Mouse (Mus musculus) 3T3-L1 (cell line): ENCODE data around the gene S100z.

Source experiments
- DNase-seq: peaks from one replicate; pipeline ENCODE4 v3.0.0-alpha.2; 2015; ENCODE audit warnings: low read depth, low spot score

S100z gene

GRCm38 (mm10) chr13:95478671-95479413, at the start of gene S100z:
TSS of gene S100z (minus strand) at chr13:95478721.
- no peak for DNase-seq

- peak; percentile 47 for DNase-seq
Measured at GRCm38 (mm10) chr13:95524674-95525491, 46.4 kb upstream of the S100z start, which contains the start of gene F2rl1. TSS of gene F2rl1 (minus strand) at chr13:95525227.

GRCm38 (mm10) chr13:95524424-95524673, 45.8 kb upstream of the S100z start:
- DNase-seq = no peak

DNA sequence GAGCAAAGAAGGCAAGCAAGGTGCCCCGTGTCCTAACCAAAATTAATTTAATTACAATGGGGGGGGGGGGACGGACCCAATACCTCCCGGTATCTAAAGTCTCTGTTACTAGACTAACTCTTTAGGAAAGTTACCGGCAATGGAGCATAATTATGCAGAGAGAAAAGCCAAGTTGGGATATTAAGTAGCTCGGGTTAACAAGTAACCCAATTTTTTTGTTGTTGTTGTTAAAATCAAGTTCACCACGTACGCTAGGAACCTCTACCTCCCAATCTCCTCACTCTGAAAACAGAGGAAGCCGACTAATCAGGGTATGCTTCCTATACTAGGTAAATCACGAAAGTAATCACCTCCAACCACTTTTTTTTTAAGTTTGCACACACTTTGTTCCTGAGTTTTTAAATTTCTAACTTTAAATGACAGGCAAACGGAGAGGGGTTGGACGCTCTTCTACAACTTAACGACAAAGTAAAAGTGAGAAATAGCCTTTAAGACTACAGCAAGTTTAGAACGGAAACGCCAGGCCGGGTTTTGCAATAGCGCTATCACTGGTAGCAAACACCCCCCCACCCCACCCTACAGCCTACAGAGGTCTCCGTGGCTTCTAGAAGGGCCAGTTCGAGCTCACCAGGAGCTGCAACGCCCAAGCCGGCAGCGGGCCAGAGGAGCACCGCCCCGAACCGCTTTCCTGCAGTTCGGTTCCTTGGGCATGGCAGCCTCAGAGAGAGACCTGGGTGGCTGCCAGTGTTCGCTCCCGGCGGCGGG, 45.3 kb upstream of the S100z start:
- no peak for DNase-seq

DNA sequence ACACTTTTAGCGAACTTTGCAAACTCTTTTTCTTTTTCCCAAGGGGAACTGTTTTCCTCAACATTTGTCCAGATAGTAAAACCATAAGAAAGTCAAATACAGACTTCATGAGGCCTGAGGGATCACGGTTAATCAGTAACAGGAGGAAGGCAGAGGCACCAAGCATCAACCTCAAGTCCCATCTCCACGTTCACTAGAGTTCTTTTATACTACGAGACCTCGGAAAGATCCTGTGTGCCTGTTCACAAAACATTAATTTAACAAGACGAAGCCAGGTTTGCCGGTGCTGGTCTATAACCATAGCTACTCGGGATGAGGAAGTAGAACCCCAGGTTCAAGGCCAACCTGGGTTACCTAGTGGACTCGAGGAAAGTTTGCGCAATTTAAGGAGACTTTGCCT, 43.7 kb upstream of the S100z start:
- no peak for DNase-seq

DNA sequence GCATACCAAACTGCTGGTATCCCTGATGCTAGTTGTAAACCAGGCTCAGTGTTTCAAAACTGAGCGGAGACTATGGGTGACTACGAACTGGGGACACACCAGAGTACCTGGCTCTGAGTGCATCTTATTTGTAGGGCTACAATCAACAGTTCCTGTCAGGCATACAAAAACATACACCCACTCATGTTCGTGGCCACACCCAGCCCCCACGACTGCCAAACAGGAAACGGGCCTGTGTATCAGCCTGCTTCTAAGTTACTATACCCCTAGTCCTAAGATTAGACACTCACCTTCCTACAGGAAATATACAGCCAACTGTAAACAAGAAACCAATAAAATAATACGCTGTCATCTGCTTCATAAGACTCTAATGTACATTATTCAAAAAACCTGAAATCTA, 42.5 kb upstream of the S100z start:
- peak; percentile 33 for DNase-seq

DNA sequence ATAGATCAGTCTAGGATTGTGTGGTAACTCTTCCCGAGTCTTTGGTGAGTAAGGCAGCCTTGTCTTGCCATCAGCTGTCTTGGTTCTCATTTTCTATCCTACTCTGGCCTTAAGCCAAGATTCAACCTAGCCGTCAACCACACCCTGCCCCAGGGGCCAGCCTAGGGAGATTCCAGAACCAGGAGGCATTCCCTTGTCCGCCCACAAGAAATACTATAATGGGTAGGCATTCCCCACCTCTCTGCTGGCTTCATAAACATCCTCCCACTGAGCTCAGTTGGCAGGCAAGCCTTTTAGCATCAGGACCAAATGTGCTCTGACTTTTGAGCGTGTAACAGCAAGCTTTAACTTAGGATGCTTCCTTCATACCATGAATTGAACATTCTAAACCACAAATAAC, 36.2 kb upstream of the S100z start:
- peak; percentile 83 for DNase-seq

- DNase-seq = no peak
Measured at GRCm38 (mm10) chr13:95510054-95510453, 31.5 kb upstream of the S100z start.

- DNase-seq = no peak
Measured at GRCm38 (mm10) chr13:95503279-95503917, 24.9 kb upstream of the S100z start.

GRCm38 (mm10) chr13:95496601-95497000, 18.1 kb upstream of the S100z start:
- no peak for DNase-seq

GRCm38 (mm10) chr13:95494812-95495211, 16.3 kb upstream of the S100z start:
- no peak for DNase-seq

DNA sequence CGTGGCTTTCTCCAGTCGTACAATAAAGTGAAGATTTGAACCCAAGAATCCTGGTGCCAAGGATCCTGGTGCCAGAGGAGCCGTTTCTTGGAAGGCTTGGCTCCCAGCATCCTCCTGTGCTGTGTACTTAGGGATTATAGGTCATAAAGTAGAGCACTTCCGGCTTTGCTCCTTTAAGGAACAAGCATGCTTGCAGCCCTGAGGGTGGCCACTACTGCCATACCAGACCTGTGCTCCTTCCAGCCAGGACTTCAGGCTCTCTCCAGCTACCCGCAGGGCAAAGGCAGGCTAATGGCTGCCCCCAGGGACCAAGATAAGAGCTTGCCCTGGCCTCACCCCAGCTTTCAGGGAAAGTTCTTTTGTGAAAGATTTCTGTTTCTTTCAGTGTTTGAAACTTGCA, 14.8 kb upstream of the S100z start:
- peak; percentile 19 for DNase-seq

DNA sequence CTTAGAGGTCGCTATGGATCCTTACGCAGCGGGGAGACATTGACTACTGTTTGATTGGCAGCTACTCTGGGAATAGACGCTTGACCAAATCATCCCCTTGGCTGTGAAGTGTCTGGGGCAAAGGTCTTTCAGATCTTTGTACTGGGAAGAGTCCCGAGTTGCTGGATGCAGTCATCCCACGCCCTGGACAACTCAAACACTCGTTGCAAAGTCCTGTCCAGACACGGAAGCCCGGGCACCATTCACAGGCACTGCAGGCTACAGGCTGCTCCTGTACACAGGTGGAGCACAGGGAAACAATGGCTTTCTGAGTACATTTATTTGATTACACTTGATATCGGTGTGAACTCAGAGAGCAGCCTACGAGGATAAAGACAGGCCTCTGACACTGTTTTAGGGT, 12.8 kb upstream of the S100z start:
- DNase-seq = no peak

DNA sequence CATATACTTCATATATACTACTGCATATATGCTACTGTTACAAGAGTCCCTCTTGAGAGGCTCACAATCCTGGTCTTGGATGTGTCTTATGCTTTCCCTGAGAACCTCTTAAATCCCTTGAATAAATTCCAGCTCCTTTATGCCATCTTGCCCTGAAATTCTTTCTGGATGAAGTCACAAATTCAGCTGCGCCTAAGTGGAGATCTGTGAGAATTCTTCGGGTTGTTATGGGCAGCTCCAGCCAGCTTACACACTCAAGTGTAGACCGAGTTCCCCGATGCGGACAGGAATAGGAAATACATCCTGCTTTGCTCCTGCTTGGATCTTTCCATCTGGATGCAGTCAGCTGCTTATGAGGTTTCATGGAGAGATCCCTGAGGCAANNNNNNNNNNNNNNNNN, 6.1 kb upstream of the S100z start:
- DNase-seq = peak; percentile 87

DNA sequence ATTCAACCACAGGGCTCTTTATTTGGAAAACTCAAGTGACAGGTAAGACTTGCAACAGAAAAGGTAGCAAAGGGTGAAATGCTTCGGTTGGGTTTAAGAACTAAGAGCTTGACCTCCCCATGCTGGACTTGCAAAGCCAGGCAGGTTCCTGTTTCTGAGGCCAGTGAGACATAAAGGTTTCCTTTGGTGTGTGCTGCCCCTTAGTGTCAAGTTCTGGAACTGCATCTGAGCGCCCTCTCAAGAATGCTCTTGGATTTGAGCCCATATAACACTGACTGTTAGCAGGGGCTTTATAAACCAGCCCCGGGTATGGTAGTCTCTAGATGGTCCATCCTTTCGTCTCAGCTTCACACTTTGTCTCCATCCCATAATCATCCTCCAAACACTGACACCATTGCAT, 2.9 kb upstream of the S100z start:
- peak; percentile 85 for DNase-seq

- DNase-seq = no peak
Measured at GRCm38 (mm10) chr13:95477173-95477572, 1.3 kb downstream of the S100z start.

DNA sequence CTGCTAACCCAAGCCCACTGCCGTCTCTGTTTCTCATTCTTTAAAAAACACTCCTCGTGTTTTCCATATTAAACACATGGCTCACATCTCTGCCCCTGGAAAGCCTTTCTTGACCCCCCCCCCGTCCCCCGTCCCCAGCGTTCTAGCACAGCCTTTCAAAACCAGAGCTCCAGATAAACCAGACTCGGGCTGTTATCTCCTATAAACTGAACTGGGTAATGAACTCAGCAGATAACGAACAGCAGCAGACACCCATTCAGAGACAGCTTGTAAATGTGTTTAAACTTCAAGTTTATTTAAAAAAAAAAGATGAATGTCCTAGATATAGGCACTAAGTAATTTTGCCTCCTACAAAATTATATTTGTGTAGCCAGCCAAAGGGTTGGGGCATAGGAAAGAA, 3.4 kb downstream of the S100z start:
- DNase-seq = no peak

- DNase-seq = no peak
Measured at GRCm38 (mm10) chr13:95474294-95474693, 4.2 kb downstream of the S100z start.

GRCm38 (mm10) chr13:95470970-95471369, 7.6 kb downstream of the S100z start:
- peak; percentile 81 for DNase-seq

DNA sequence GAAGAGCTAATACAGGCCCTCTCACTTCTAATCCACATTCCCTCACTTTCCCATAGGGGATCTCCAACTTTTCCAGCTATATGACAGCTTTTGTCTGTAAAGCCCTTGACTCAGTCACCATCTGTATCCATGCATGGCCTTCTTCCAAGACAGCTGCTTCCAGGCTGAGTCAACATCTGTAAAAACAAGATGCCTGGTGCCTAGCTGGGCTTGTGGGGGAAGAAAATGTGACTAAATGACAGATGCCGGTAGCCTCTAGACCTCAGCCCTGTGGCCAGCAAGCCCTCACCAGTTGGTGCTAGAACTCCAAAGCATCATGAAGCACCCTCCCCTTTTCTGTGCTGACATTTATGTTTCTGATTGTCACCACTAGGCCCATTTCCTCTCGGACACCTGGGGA, 27.0 kb downstream of the S100z start:
- peak; percentile 95 for DNase-seq

GRCm38 (mm10) chr13:95450636-95451210, 27.8 kb downstream of the S100z start:
- peak; percentile 74 for DNase-seq

GRCm38 (mm10) chr13:95449730-95450129, 28.8 kb downstream of the S100z start:
- DNase-seq = no peak
